Mouse (Mus musculus): ENCODE measurements around the gene Eva1a.

Gene Eva1a

GRCm38 (mm10) chr6:82066515-82067081 lies 25.8 kb downstream of the Eva1a start:
- no peak for DNase-seq (ENCODE audit: low spot score)

GRCm38 (mm10) chr6:82070459-82070858 lies 29.6 kb downstream of the Eva1a start:
- DNase-seq (ENCODE audit: low spot score), result no peak

- no peak for DNase-seq (ENCODE audit: low spot score)
Observed at GRCm38 (mm10) chr6:82073011-82073410, 32.2 kb downstream of the Eva1a start.

DNA sequence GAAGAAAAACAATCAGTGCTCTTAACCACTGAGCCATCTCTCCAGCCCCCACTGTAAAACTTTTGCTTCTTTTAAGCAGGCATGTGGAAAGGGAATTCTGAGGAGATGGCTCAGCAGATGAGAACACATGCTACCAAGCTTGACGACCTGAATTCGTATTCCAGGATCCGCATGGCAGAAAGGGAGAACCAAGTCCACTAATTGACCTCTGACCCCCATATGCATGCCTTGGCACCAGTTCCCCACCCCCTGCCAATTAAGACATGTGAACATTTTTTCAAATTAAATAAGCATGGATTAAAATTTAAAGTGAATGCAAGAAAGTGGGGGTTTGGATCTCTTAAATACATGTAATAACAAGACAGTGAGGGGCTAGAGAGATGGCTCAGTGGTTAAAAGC lies 32.7 kb downstream of the Eva1a start:
- DNase-seq (ENCODE audit: low spot score), result no peak

- DNase-seq (ENCODE audit: low spot score), result no peak
Observed at GRCm38 (mm10) chr6:82076364-82076763, 35.5 kb downstream of the Eva1a start.

DNA sequence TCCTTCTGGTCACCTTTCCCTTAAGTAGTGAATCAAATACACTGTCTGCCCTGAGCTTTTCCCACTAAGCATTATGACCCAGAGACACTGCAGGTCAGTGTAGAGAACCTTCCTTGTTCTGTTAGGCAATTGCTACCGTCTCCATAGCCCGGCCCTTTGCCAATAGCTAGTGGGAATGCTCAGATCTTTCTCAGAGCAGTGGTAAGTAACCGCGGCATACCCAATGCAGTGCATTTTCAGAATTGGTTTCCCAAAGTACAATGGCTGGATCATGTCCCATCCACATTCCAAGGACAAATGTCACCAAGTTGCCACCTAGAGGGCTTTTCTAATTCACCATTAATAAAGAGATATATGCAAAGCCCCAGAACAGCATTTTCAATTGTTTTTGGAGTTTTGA lies 38.0 kb downstream of the Eva1a start:
- DNase-seq (ENCODE audit: low spot score), result no peak

- no peak for DNase-seq (ENCODE audit: low spot score)
Observed at GRCm38 (mm10) chr6:82083655-82084054, 42.8 kb downstream of the Eva1a start.

- DNase-seq (ENCODE audit: low spot score), result no peak
Observed at GRCm38 (mm10) chr6:82084235-82084634, 43.4 kb downstream of the Eva1a start.

GRCm38 (mm10) chr6:82085313-82085908 lies 44.6 kb downstream of the Eva1a start:
- DNase-seq (ENCODE audit: low spot score), result no peak

GRCm38 (mm10) chr6:82088133-82088532 lies 47.3 kb downstream of the Eva1a start:
- no peak for DNase-seq (ENCODE audit: low spot score)

DNA sequence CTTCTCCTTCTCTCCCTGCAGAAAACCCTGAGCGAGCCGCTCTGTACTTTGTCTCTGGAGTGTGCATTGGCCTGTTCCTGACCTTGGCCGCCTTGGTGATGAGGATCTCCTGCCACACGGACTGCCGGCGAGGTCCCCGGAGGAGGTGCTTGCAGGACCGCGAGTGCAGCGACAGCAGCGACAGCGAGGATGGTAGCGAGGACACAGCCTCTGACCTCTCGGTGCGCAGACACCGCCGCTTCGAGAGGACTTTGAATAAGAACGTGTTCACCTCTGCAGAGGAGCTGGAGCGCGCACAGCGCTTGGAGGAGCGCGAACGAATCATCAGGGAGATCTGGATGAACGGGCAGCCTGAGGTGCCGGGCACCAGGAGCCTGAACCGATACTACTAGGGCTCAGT lies 50.9 kb downstream of the Eva1a start:
- DNase-seq (ENCODE audit: low spot score), result no peak

DNA sequence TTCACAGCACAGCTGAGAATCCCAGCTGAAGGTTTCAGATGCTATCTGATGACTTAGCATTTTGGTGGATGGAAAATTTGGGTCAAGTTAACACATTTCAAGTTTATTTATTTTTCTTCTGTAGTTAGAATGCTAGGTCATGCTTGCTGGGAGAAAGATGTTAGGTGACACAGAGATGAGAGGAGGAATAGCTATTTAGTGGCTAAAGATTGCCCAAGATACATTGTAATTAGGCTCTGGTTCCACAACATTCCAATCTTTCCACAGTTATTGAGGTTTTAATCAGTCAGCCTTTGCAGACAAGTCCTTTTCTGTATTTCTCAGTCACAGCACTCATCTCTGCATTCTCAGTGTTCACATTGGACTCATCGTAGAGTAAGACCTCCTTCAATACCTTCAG lies 56.9 kb downstream of the Eva1a start:
- no peak for DNase-seq (ENCODE audit: low spot score)

- no peak for DNase-seq (ENCODE audit: low spot score)
Observed at GRCm38 (mm10) chr6:82098456-82098855, 57.6 kb downstream of the Eva1a start.

GRCm38 (mm10) chr6:82110473-82110872 lies 69.6 kb downstream of the Eva1a start:
- DNase-seq (ENCODE audit: low spot score), result no peak

- no peak for DNase-seq (ENCODE audit: low spot score)
Observed at GRCm38 (mm10) chr6:82111111-82111510, 70.3 kb downstream of the Eva1a start.

DNA sequence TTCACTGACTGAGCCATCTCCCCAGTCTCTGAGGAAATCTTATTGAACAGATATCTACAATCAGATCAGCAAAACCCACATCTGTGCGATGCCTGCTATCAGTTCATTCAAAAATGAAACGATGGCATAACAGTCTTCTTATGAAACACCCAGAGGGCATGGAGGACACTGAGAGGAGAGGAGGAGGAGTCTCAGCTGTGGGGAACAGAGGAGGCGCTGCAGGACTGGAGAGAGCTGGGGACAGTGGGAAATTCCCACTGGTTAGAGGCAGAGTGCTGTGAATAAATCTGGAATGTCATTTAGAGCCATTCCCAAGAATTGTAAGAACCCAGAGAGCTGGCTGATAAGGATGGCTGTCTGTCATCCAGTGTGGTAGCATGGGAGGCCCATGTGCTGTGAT lies 70.7 kb downstream of the Eva1a start:
- no peak for DNase-seq (ENCODE audit: low spot score)

DNA sequence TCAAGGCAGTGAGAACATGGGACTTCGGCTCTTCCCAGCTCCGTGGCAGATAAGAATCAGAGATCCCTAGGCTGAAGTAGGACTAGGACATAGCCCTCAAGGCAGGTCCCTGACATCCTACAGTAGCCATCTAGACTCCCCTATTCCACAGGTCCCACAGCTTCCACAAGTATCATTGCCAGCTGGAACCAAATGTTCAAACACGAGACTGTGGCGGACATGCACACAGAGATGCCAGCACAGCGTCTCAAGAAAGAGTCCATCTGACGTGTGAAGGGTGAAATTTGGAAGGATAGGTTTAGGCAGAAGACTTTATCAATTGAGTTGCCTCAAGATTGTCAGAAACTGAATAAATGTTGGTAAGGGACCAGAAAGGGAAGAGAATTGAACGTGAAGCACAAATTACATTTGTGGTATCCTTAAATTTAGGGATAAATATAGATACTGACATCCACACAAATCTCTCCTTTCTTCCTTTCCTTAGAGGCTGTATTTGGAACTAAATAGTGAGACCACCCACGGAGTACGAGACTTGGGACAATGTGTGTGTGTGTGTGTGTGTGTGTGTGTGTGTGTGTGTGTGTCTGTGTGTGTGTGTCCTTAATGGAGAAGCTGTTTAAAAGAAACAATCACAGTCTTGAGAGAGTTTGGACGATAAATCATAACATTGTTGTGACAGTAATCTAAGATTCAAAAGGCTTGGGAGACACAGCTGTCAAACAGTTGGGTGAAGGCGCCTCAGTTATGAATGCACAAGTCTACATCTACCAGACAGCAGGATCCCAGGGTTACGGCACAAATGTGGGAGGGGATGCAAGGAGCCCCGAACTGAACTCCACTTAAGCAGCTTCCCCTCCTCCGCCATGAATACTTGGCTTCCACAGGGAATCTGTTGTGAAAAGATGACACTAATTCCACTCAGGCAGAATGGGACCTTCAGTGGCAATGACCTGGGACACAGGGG lies 71.6 kb downstream of the Eva1a start:
- DNase-seq (ENCODE audit: low spot score), result no peak

DNA sequence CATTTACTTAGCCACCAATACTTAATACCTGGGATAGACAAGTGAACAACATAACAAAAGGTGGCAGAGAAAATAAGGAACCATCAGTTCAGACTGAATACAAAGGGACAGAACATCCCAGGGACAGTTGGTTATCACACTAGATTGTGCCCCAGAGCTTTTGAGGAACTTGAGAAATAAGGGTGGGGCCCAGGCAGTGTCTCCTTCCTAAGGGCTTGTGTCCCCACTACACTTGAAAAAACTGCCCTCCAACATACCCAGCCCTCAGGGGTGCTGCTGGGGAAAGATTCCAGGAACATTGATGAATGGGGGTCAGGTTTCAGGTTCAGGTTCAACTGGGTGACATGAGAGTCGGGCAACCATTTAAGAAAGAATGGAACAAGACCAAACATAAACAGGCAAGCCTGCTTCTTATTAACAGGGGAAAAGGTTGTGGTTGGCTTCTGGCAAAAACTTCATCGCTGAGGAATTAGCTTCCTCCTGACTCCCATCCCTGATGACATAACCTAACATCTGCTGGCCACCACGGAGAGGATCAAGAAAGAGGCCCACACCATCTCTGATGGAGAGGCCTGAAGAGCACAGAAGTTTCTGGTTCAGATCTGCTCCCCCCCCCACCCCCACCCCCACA lies 74.6 kb downstream of the Eva1a start:
- no peak for DNase-seq (ENCODE audit: low spot score)

DNA sequence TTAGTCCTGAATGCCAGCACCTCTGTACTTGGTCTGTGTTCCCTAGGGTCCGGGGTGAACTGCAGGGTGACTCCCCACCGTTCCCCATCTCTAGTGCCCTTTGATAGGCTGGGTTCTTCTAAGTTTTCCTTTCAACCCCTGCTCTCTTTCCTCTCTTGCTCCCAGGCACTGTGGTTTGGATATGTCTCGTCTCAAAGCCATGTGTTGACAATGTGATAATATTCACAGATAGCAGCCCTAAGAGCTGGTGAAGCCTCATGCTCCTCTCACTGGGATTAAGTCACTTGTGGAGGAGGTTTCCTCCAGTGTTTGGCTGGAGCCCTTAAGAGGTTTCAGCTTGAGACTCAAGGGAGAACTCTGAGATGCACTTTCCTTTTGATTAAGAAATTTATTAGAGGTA lies 75.3 kb downstream of the Eva1a start:
- DNase-seq (ENCODE audit: low spot score), result no peak

DNA sequence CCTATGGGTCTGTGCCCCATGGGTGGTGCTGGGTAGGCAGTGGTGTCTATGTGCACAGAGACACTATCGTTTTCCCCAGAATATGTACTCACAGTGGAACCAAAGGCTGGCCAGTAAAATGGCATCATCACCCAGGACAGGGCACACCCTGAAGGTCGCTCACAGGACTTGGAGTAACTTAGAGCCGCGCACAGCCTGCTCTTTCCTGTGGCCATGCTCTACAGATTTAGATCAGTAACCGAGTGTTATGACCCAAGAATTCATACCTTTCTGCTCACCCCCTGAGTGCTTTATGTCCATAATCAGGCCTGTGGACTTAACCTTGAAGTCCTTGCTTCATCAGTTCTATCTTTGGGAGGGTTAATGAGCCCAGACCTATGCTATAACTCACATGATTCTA lies 77.0 kb downstream of the Eva1a start:
- no peak for DNase-seq (ENCODE audit: low spot score)

- peak; percentile 63 for DNase-seq (ENCODE audit: low spot score)
Observed at GRCm38 (mm10) chr6:82119322-82120162, 78.7 kb downstream of the Eva1a start.

DNA sequence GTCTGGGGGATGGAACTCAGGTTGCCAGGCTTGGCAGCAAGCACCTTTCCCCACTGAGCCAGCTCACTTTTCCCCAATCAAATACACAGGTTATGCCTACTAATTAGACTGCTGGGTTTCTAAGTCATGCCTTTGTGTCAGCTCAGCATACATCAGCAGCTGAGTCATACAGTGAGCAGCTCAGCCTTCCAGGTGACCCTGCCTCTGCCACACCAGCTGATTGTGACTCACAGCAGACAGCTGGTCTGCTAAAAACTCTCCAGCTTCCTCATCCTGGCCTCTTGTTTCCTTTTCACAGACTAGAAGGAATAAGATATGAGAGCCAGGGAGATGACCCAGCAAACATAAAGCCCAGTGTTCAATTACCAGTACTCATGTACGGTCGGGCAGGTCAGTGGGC lies 84.3 kb downstream of the Eva1a start:
- no peak for DNase-seq (ENCODE audit: low spot score)

All from ovary, adult 18-20 months (tissue).